Mouse (Mus musculus) testis, adult 2 months (tissue): ENCODE data around the gene Osbpl10.

ENCODE experiments used
- CTCF ChIP-seq: fragments of 200-500 bp; IDR thresholded peaks from 2 replicates; pipeline ENCODE4 v1.5.1; 2012; ENCODE audit warnings: low read depth, mild to moderate bottlenecking, inconsistent platforms, low read length, moderate library complexity; ENCODE audit not compliant: control insufficient read depth, insufficient read depth, insufficient replicate concordance
- POLR2A ChIP-seq: fragments of 200-500 bp; IDR thresholded peaks from 2 replicates; pipeline ENCODE4 v1.6.1; 2012; ENCODE audit warnings: low read depth, mild to moderate bottlenecking, inconsistent platforms, low read length, moderate library complexity; ENCODE audit not compliant: control insufficient read depth

DNA sequence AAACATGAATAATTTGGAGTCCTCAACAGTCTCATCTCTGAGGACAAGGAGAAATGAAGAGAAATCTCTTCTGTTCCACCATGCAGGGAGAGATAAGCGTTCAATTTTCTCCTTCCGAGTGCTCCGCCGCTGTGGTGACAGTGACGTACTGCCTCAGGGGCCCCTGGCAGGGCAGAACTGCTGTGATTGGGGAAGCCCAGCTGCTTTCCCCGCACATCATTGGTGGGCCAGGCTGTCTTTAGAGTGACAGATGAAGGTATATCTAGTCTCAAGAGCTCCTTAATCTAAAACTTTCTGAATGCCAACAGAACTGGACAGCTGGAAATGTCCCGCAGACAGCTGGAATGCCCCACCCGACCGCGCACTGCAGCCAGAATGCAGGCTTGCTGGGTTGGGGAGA, 118.1 kb downstream of the Osbpl10 start:
- TF ChIP-seq CTCF (no peak), POLR2A (no peak)
